Mouse (Mus musculus) CD4-positive naive resting alpha-beta T cell, adult 57 days (primary cell): ENCODE measurements around the gene Dkc1. TPM values are rescaled to one million over a fixed set of nuclear protein-coding genes. Genes with fewer than 3 reads are reported as not detected.

Experiments
- total RNA-seq: library from RNA; stranded (reverse); gene quantifications from one replicate; pipeline ENCODE4 v1.2.4, GENCODE M21; 2023

Gene Dkc1
- total RNA-seq, result 67.8 TPM

GRCm38 (mm10) chrX:75095369-75096162 lies at the start of gene Dkc1:
Gene Dkc1 (plus strand): TSS chrX:75095854.

GRCm38 (mm10) chrX:75084774-75085508 lies 10.7 kb upstream of the Dkc1 start, which contains the start of gene Gab3:
Gene Gab3 (minus strand): TSS chrX:75085458.

GRCm38 (mm10) chrX:75130467-75131160 lies 35.0 kb downstream of the Dkc1 start, which contains the start of gene Mpp1:
Gene Mpp1 (minus strand): TSS chrX:75131016.

Other genes starting within 250 kb of the Dkc1 start
- 19.0 TPM for gene Gab3, start 10.4 kb upstream of the Dkc1 start, total RNA-seq
- gene Mpp1, start 35.2 kb downstream of the Dkc1 start, total RNA-seq, result 37.8 TPM
- not detected for gene Smim9, start 67.9 kb downstream of the Dkc1 start, total RNA-seq